Comparison of ENCODE assay signal across 8 mouse cellular contexts in genomic region chr11:77348142-77348741, GRCm38 (mm10).
DNase-seq lines count a peak whose midpoint lies in the region; ATAC-seq and TF ChIP-seq lines count a peak whose summit lies in the region.

No protein-coding gene starts in this region.

- 0 out of 2 replicates have a peak, but pooled peaks cover 2% of the 10 kb centered on the region for H3K4me1 ChIP-seq in embryonic fibroblast, embryonic 13.5 days (ENCODE audit: control insufficient read depth, insufficient read depth, low read length)
- peaks cover 9% of the 10 kb centered on the region; the same call in 1 of the 2 replicates for H3K4me1 ChIP-seq in heart, embryonic 10.5 days
- H3K4me1 ChIP-seq in kidney, embryonic 14.5 days (ENCODE audit: control insufficient read depth, insufficient read depth, low read length), result 0 out of 2 replicates have a peak, but pooled peaks cover 3% of the 10 kb centered on the region

- under 1% methylated on average over 54 of the region's 54 CpGs for WGBS in heart, embryonic 10.5 days
- under 1% methylated on average over 53 of the region's 54 CpGs for WGBS in kidney, embryonic 14.5 days

- peak; percentile 24 for TF ChIP-seq POLR2A in embryonic fibroblast, embryonic 13.5 days (IDR thresholded peaks at IDR 0.05; ENCODE audit: low read depth, low read length)

- peak overlapping the region; percentile 61 for H3K9ac ChIP-seq in kidney, embryonic 14.5 days (ENCODE audit: low read depth, low read length)

- H3K27ac ChIP-seq in embryonic fibroblast, embryonic 13.5 days (ENCODE audit: insufficient read depth, low read length), result no peak overlapping the region
- H3K27ac ChIP-seq in heart, embryonic 10.5 days, result peak overlapping the region; percentile 93
- 0 out of 2 replicates have a peak overlapping the region, but pooled peaks have one; percentile 32 for H3K27ac ChIP-seq in kidney, embryonic 14.5 days (ENCODE audit: low read depth, low read length)

- no peak for TF ChIP-seq CTCF in embryonic fibroblast, embryonic 13.5 days (IDR thresholded peaks at IDR 0.05; ENCODE audit: borderline replicate concordance, insufficient read depth, low read length)

- H3K9me3 ChIP-seq in heart, embryonic 10.5 days, result no peaks in the 10 kb centered on the region
- H3K9me3 ChIP-seq in kidney, embryonic 14.5 days (ENCODE audit: control insufficient read depth, low read length), result no peaks in the 10 kb centered on the region

- peak; percentile 100 for ATAC-seq in kidney, embryonic 14.5 days (ENCODE audit: low FRiP score, low TSS enrichment)

- no peaks in the 10 kb centered on the region for H3K36me3 ChIP-seq in heart, embryonic 10.5 days
- no peaks in the 10 kb centered on the region for H3K36me3 ChIP-seq in kidney, embryonic 14.5 days (ENCODE audit: control insufficient read depth, insufficient read depth, low read length)

- H3K4me3 ChIP-seq in embryonic fibroblast, embryonic 13.5 days (ENCODE audit: insufficient read depth, low read length), result peak overlapping the region; percentile 62
- H3K4me3 ChIP-seq in heart, embryonic 10.5 days, result peak overlapping the region; percentile 85
- peak overlapping the region; percentile 66 for H3K4me3 ChIP-seq in kidney, embryonic 14.5 days (ENCODE audit: low read length)

- no peaks in the 10 kb centered on the region for H3K27me3 ChIP-seq in heart, embryonic 10.5 days (ENCODE audit: insufficient read depth, poor library complexity, severe bottlenecking)
- H3K27me3 ChIP-seq in kidney, embryonic 14.5 days (ENCODE audit: control insufficient read depth, insufficient read depth, low read length), result no peaks in the 10 kb centered on the region

- peak; percentile 98 to 99 for DNase-seq in B cell, adult 2 months
- DNase-seq in brain, adult 2 months (ENCODE audit: low read depth, low spot score), result peak; percentile 78
- peak; percentile 93 for DNase-seq in heart, embryonic 10.5 days (ENCODE audit: low spot score)
- DNase-seq in liver, result peak; percentile 92
- peak; percentile 55 to 81 for DNase-seq in monocyte, adult 2 months (ENCODE audit: low read depth in 1 of 2, low spot score in 2 of 2)
- DNase-seq in spleen, postnatal 14 days (ENCODE audit: low spot score in 2 of 2), result peak; percentile 82 to 90

- peak overlapping the region; percentile 81 for H3K4me2 ChIP-seq in kidney, embryonic 14.5 days (replicated peaks; ENCODE audit: low read depth, low read length)
